Mouse (Mus musculus) adrenal gland, postnatal 4 days (tissue): ENCODE data around the gene Ebna1bp2. TPM values are rescaled to one million over a fixed set of nuclear protein-coding genes. Genes with fewer than 3 reads are reported as not detected.
A peak's percentile ranks its signal among the peaks of the same experiment; 100 is the strongest.

ENCODE experiments used
- DNase-seq, 2 experiments: peaks; one replicate each; pipeline ENCODE4 v3.0.0; 2021 to 2022; ENCODE audit warnings: low spot score in 2 of 2, mixed read lengths in 2 of 2
- long read RNA-seq, 2 experiments: library from polyadenylated mRNA; stranded (forward); transcript quantifications; one replicate each; pipeline ENCODE4 v2.0.0; 2021
- total RNA-seq, 2 experiments: library from RNA; stranded (reverse); gene quantifications; 2 replicates each; pipeline ENCODE4 v1.2.3; 2021

Gene Ebna1bp2
- total RNA-seq: 10 to 100 TPM; 72.5 to 84.1 TPM
- long read RNA-seq, experiment 1, transcript Ebna1bp2-201 (9 exons, 2,960 nt): major isoform, 64 of 84 reads
- long read RNA-seq, experiment 1, partial matches to known transcripts: 2 of 84 reads
- long read RNA-seq, experiment 1, other reads (novel, unspliced or antisense): 18 of 84 reads
- long read RNA-seq, experiment 2, transcript Ebna1bp2-201 (9 exons, 2,960 nt): major isoform, 75 of 102 reads
- long read RNA-seq, experiment 2, partial matches to known transcripts: 2 of 102 reads
- long read RNA-seq, experiment 2, other reads (novel, unspliced or antisense): 22 of 102 reads

GRCm38 (mm10) chr4:118620279-118620966 lies at the start of gene Ebna1bp2, which contains the start of gene Cfap57:
TSS of gene Ebna1bp2 (plus strand) at chr4:118620799.
TSS of gene Cfap57 (minus strand) at chr4:118620777.
- DNase-seq: peak; percentile 81 to 82

- DNase-seq: no peak
These were observed 49.2 kb upstream of the Ebna1bp2 start for GRCm38 (mm10) chr4:118571441-118571840.

- DNase-seq: peak; percentile 59 to 72
These were observed 44.5 kb upstream of the Ebna1bp2 start for GRCm38 (mm10) chr4:118576097-118576496.

- no peak for DNase-seq
These were observed 41.3 kb upstream of the Ebna1bp2 start for GRCm38 (mm10) chr4:118579313-118579712.

- DNase-seq: no peak
These were observed 39.1 kb upstream of the Ebna1bp2 start for GRCm38 (mm10) chr4:118581508-118581907.

- no peak for DNase-seq
These were observed 38.0 kb upstream of the Ebna1bp2 start for GRCm38 (mm10) chr4:118582629-118583028.

GRCm38 (mm10) chr4:118589053-118589732 lies 31.4 kb upstream of the Ebna1bp2 start:
- DNase-seq: no peak

- DNase-seq: no peak
These were observed 30.9 kb upstream of the Ebna1bp2 start for GRCm38 (mm10) chr4:118589733-118590130.

- DNase-seq: no peak
These were observed 16.5 kb upstream of the Ebna1bp2 start for GRCm38 (mm10) chr4:118604065-118604464.

- DNase-seq: no peak
These were observed 10.8 kb upstream of the Ebna1bp2 start for GRCm38 (mm10) chr4:118609836-118610235.

- peak; percentile 23 to 36 for DNase-seq
These were observed 8.0 kb upstream of the Ebna1bp2 start for GRCm38 (mm10) chr4:118612619-118613018.

- DNase-seq: no peak
These were observed 5.2 kb upstream of the Ebna1bp2 start for GRCm38 (mm10) chr4:118615412-118615811.

GRCm38 (mm10) chr4:118620967-118621320 lies 345 bp downstream of the Ebna1bp2 start:
- no peak for DNase-seq

- no peak for DNase-seq
These were observed 1.2 kb downstream of the Ebna1bp2 start for GRCm38 (mm10) chr4:118621781-118622180.

GRCm38 (mm10) chr4:118630261-118630660 lies 9.7 kb downstream of the Ebna1bp2 start:
- no peak for DNase-seq

- no peak for DNase-seq
These were observed 22.0 kb downstream of the Ebna1bp2 start for GRCm38 (mm10) chr4:118642346-118643190.

- no peak for DNase-seq
These were observed 24.6 kb downstream of the Ebna1bp2 start for GRCm38 (mm10) chr4:118645234-118645633.

GRCm38 (mm10) chr4:118658652-118659051 lies 38.1 kb downstream of the Ebna1bp2 start, which contains the start of gene Olfr62:
TSS of gene Olfr62 (plus strand) at chr4:118658952.
- DNase-seq: no peak
